Mouse (Mus musculus) hindbrain, embryonic 14.5 days (tissue): ENCODE measurements around the gene Lrmda. TPM values are rescaled to one million over a fixed set of nuclear protein-coding genes. Genes with fewer than 3 reads are reported as not detected.

Experiments
- ATAC-seq: fragments of 200-750 bp; cut with Nextera tagmentation; 2 replicates; pipeline ENCODE4 v1.8.0; 2017; ENCODE audit warnings: moderate number of reproducible peaks, mild to moderate bottlenecking, moderate TSS enrichment, moderate library complexity; ENCODE audit not compliant: low FRiP score
- DNase-seq: peaks from one replicate; pipeline ENCODE4 v3.0.0-alpha.2; 2015; ENCODE audit warnings: low spot score
- H3K27ac ChIP-seq: fragments of 300-500 bp; sonication (generic); 2 replicates; pipeline ENCODE4 v1.5.1; 2014; ENCODE audit warnings: mild to moderate bottlenecking, moderate library complexity
- H3K27me3 ChIP-seq: fragments of 300-500 bp; sonication (generic); 2 replicates; pipeline ENCODE4 v1.6.1; 2014; ENCODE audit warnings: mild to moderate bottlenecking, low read length, mixed read lengths; ENCODE audit not compliant: control insufficient read depth, insufficient read depth
- H3K36me3 ChIP-seq: fragments of 300-500 bp; sonication (generic); replicated peaks from 2 replicates; pipeline ENCODE4 v1.6.1; 2014; ENCODE audit not compliant: control insufficient read depth, insufficient read depth
- H3K4me1 ChIP-seq: fragments of 300-500 bp; sonication (generic); replicated peaks from 2 replicates; pipeline ENCODE4 v1.6.1; 2014; ENCODE audit warnings: antibody characterized with exemption, low read length, mixed read lengths; ENCODE audit not compliant: control insufficient read depth, insufficient read depth
- H3K4me2 ChIP-seq: fragments of 300-500 bp; sonication (generic); replicated peaks from 2 replicates; pipeline ENCODE4 v1.6.1; 2014; ENCODE audit warnings: mild to moderate bottlenecking, moderate library complexity
- H3K4me3 ChIP-seq: fragments of 300-500 bp; sonication (generic); replicated peaks from 2 replicates; pipeline ENCODE4 v1.5.1; 2014; ENCODE audit warnings: mild to moderate bottlenecking, low read length
- H3K9ac ChIP-seq: fragments of 300-500 bp; sonication (generic); 2 replicates; pipeline ENCODE4 v1.6.1; 2014
- H3K9me3 ChIP-seq: fragments of 300-500 bp; sonication (generic); 2 replicates; pipeline ENCODE4 v1.6.1; 2016; ENCODE audit warnings: low read length; ENCODE audit not compliant: control insufficient read depth
- WGBS: fragments of 180-500 bp; shearing (Covaris S2); extraction: QIAGEN DNeasy Blood & Tissue Kit; methylation state at CpG from one replicate; pipeline ENCODE4 v1.1.7; 2014; 5-methylcytosine and 5-hydroxymethylcytosine counted together
- polyA plus RNA-seq: library from polyadenylated mRNA; unstranded; fragments of >200 nt; fragmentation: Nextera tagmentation; extraction: Ambion mirVana; gene quantifications from 2 replicates; pipeline ENCODE4 v1.2.1, GENCODE M21; 2014

Gene Lrmda
- polyA plus RNA-seq, 1 experiment from 2014 or later, result 0.64 TPM

DNA sequence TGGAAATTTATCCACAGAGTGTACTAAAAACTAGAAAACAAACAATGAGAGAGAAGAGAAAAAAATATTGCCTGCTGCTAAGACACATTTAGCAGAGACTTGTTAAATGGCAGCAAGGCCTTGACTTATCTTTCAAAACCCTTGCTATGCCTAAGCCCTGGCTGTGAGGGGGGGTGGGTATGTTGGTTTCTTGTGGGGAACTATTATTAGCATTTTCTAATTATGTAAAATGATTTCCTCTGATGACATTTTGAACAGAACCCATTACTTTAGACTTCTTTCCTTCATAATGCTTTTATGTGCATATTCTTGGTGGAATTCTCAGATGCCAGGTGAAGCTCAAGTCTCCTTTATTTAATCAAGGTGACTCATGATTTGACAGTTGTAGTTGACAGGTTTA lies 824.5 kb downstream of the Lrmda start:
- ATAC-seq, result no peak
- Histone ChIP-seq H3K9ac (no peak overlapping the region), H3K4me3 (no peak overlapping the region), H3K27me3 (no peaks in the 10 kb centered on the region), H3K36me3 (no peaks in the 10 kb centered on the region), H3K4me2 (no peak overlapping the region), H3K9me3 (no peaks in the 10 kb centered on the region), H3K27ac (no peak overlapping the region), H3K4me1 (no peaks in the 10 kb centered on the region)
- DNase-seq, result no peak

DNA sequence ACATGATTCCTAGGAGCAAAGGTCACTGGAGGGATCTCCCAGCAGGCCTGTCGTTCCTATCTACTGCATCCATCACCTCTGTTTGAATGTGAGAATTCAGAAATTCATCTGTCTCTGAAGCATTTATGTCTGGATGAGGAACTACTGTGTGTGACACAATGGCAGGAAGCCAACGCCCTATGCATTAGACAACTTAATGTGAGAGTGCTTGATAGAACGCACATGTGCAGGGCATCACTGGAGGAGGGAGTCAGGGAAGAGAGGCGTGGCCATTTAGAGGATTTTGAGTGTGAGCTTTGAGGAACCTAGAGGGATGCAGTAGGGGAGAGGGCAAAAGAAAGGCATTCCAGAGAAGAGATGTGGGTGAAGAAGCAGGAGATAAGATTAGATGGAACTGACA lies 825.9 kb downstream of the Lrmda start:
- no peak overlapping the region for H3K4me3 ChIP-seq
- H3K27ac ChIP-seq, result no peak overlapping the region
- no peak for DNase-seq
- H3K4me1 ChIP-seq, result no peaks in the 10 kb centered on the region
- H3K36me3 ChIP-seq, result no peaks in the 10 kb centered on the region
- H3K9me3 ChIP-seq, result no peaks in the 10 kb centered on the region
- H3K27me3 ChIP-seq, result no peaks in the 10 kb centered on the region
- H3K9ac ChIP-seq, result no peak overlapping the region
- H3K4me2 ChIP-seq, result no peak overlapping the region
- 78% methylated on average over 4 of the region's 4 CpGs for WGBS
- no peak for ATAC-seq

DNA sequence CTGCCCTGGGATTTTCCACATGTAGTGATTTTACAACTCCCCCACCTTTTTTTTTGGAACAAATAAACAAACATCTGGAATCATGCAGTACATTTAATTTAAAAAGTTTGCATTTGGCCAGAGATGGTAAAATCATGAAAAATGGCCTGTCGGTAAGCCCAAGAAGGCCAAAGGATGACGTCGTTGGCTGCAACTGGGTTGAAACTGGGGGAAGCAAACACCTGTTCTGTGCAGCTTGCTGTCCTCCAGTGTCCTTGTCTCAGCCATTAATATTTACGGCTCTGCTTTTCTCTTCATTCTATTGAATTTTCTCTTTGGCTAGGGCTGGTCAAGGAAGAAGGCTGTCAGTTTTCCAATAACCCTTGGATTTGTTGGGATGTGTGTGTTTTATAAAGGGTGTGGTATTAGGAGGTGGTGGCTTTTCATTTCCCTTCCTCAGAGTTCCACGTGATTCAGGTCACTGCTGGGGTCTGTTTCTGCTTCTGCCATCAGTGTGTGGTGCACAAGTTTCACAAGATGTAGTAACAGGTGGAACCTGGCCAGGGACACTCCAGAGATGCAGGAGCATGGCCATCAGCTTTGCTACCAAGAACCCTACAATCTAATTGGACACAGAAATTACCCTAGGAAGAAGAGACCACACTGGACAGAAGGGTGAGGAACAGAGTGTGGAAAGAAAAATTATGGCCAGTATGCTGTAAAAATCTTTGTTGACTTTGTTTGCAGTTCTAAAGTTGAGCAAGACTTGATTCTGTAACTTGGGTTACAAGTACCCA lies 827.7 kb downstream of the Lrmda start:
- H3K27me3 ChIP-seq, result no peaks in the 10 kb centered on the region

DNA sequence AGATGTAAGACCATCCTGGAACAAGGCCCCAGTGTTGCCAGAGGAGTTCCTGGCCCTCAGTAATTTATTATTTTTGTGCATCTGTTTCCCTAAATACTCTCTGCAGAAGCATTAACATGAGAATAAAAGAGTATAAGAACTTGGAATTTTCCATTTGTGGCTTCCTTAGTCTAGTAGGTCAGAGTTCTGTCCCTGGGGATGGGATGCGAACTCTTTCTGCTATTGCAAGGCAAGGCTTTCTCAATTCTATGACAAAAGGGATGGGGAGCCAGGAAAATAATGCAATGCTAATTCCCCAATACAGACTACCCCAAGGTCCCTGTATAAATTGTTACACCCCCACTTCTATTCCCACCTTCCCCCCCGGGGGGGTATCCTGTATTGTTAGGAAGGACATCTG lies 829.6 kb downstream of the Lrmda start:
- DNase-seq (no peak), ATAC-seq (no peak)
- H3K27ac ChIP-seq, result no peak overlapping the region
- no peaks in the 10 kb centered on the region for H3K27me3 ChIP-seq
- no peak overlapping the region for H3K9ac ChIP-seq
- H3K4me1 ChIP-seq, result no peaks in the 10 kb centered on the region
- no peak overlapping the region for H3K4me3 ChIP-seq
- no peaks in the 10 kb centered on the region for H3K9me3 ChIP-seq
- WGBS, result 75% methylated on average over 2 of the region's 2 CpGs
- H3K4me2 ChIP-seq, result no peak overlapping the region
- H3K36me3 ChIP-seq, result no peaks in the 10 kb centered on the region

More for the DNA sequence above, 827.7 kb downstream of the Lrmda start:
- Histone ChIP-seq H3K4me2 (no peak overlapping the region), H3K9ac (no peak overlapping the region), H3K9me3 (no peaks in the 10 kb centered on the region), H3K27ac (no peak overlapping the region), H3K4me3 (no peak overlapping the region), H3K4me1 (no peaks in the 10 kb centered on the region), H3K36me3 (no peaks in the 10 kb centered on the region)
- WGBS, result 88% methylated on average over 5 of the region's 5 CpGs
- no peak for DNase-seq
- ATAC-seq, result no peak

DNA sequence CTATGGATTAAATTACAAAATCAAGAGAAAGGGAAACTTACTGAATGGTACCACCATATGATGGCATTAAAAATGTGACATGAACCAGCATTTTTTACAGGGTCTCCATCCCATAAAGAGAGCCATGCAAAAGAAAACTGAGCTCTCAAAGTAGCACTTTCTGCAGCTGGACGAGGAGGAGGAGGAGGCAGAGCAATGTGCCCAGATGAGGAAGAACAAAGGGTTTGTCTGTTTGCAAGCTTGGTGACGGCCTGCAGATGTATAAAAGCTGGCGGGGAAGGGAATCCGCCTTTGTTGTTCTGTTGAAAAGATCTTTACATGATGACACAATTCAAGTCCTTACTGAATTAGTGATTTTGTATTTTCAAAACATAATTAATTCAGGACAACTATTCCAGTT lies 841.1 kb downstream of the Lrmda start:
- no peaks in the 10 kb centered on the region for H3K9me3 ChIP-seq
- H3K36me3 ChIP-seq, result no peaks in the 10 kb centered on the region
- no peaks in the 10 kb centered on the region for H3K27me3 ChIP-seq
- 33% methylated on average over 4 of the region's 4 CpGs for WGBS
- ATAC-seq (no peak), DNase-seq (no peak)
- H3K4me1 ChIP-seq, result peaks cover 5% of the 10 kb centered on the region; the same call in 1 of the 2 replicates
- H3K4me3 ChIP-seq, result no peak overlapping the region
- no peak overlapping the region for H3K9ac ChIP-seq
- H3K4me2 ChIP-seq, result no peak overlapping the region
- H3K27ac ChIP-seq, result no peak overlapping the region

DNA sequence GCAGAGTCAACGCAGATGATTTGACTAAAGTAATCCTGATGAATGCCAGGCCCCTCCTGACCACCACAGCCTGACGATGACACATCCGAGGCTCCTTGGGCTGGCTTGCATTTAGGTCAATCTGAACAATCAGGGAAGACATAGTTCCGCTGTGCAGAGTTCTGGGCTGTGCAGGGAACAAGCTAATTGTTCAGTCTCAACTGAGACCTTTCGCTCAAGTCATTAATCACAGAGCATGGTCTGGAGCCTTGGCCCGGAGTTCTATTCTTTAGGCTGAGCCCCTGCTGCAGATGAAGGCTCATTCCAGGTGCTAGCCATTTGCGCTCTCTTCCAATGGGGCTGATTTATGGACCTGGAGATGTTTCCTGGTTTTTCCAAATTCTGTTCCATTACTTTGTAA lies 844.6 kb downstream of the Lrmda start:
- DNase-seq, result no peak
- H3K27me3 ChIP-seq, result no peaks in the 10 kb centered on the region
- H3K4me3 ChIP-seq, result no peak overlapping the region
- H3K27ac ChIP-seq, result no peak overlapping the region
- 54% methylated on average over 7 of the region's 7 CpGs for WGBS
- H3K4me1 ChIP-seq, result peaks cover 5% of the 10 kb centered on the region; the same call in 1 of the 2 replicates
- no peaks in the 10 kb centered on the region for H3K36me3 ChIP-seq
- no peak overlapping the region for H3K4me2 ChIP-seq
- no peaks in the 10 kb centered on the region for H3K9me3 ChIP-seq
- no peak for ATAC-seq
- H3K9ac ChIP-seq, result no peak overlapping the region

DNA sequence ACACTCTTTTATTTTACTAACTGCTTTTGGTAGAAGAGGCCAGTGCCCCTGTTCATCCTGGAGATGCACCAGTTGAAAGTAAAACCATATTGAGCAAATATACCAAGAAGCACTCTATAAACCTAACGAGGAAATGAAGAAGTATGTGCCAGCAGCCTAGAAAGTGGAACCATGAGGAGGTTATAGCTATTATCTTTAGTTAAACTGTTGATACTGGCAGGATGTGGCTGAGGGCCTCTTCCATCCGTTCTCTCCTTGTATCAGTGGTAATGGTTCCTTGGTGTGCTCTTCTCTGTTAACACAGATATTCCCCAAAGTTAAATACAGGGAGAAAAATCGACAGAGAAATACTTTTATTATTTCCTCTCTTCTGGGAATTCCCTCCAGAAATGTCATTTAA lies 855.1 kb downstream of the Lrmda start:
- Histone ChIP-seq H3K9me3 (no peaks in the 10 kb centered on the region), H3K4me1 (peaks cover 3% of the 10 kb centered on the region; the same call in 1 of the 2 replicates), H3K36me3 (no peaks in the 10 kb centered on the region), H3K27me3 (no peaks in the 10 kb centered on the region), H3K4me3 (no peak overlapping the region), H3K9ac (no peak overlapping the region), H3K27ac (no peak overlapping the region), H3K4me2 (no peak overlapping the region)
- no peak for DNase-seq
- WGBS, result 81% methylated on average over 3 of the region's 3 CpGs
- ATAC-seq, result no peak

DNA sequence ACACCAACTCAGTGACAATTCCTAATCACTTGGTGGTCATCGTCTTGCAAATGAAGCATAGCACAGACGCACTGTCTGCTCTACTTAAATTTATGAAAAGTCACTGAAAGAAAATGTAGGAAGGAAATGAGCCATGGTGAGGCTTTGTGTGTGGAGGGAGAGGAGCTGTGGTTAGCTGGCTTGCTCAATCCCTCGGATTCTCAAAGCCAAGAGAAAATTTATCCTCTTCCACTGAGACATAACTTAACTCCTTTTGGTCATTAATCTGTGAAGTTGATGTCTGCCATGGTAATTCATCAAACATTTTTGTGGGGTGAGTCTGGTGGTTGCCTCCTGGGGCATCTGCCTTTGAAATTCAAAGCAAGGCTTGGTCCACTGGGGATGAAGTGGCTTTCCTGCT lies 867.7 kb downstream of the Lrmda start:
- ATAC-seq (no peak), DNase-seq (no peak)
- H3K9me3 ChIP-seq, result no peaks in the 10 kb centered on the region
- no peak overlapping the region for H3K4me2 ChIP-seq
- H3K27ac ChIP-seq, result no peak overlapping the region
- H3K4me1 ChIP-seq, result no peaks in the 10 kb centered on the region
- H3K4me3 ChIP-seq, result no peak overlapping the region
- H3K36me3 ChIP-seq, result no peaks in the 10 kb centered on the region
- WGBS, result 54% methylated on average over 3 of the region's 3 CpGs
- H3K9ac ChIP-seq, result no peak overlapping the region
- H3K27me3 ChIP-seq, result no peaks in the 10 kb centered on the region

DNA sequence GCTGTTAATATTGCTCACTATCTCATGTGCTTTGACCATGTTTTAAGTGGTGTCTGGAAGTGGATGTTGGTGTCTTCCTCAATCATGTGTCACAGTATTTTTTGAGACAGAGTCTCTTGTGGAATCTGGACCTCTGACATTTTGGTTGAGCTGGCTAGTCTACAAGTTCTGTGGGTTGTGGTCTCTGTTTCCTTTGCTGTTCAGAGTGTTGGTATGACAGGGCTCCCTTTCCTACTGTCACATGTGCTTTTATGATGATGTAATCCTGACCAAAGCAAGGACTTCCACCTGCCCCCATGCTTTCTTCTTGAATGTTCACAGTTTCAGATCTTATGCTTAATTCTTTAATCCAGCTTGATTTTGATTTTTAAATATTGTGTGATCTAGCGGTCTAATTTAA lies 879.8 kb downstream of the Lrmda start:
- Histone ChIP-seq H3K4me2 (no peak overlapping the region), H3K4me3 (no peak overlapping the region), H3K36me3 (no peaks in the 10 kb centered on the region), H3K27ac (no peak overlapping the region), H3K9me3 (no peaks in the 10 kb centered on the region), H3K27me3 (no peaks in the 10 kb centered on the region), H3K4me1 (no peaks in the 10 kb centered on the region), H3K9ac (no peak overlapping the region)
- 98% methylated on average over 1 of the region's 1 CpGs for WGBS
- ATAC-seq, result no peak
- DNase-seq, result no peak

DNA sequence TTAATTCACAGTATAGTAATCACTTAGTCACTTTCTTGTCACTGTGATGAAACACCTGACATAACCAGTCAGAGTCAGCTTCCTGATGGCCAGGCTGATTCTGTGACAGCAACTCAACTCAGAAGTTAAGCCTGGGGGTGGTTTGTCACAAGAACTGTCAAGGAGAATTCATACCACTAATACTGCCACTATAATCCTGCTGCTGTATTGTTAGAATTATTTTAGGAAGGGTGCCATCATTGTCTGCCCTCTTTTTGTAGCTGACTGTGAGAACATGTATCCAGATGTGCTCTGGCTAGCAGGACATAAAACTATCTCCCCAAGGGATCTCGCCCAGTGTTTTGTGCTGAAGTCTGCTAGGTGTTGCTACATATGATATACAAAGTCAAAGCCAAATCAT lies 882.6 kb downstream of the Lrmda start:
- H3K4me3 ChIP-seq, result no peak overlapping the region
- no peaks in the 10 kb centered on the region for H3K9me3 ChIP-seq
- no peaks in the 10 kb centered on the region for H3K36me3 ChIP-seq
- whole genome bisulfite sequencing, result 86% methylated on average over 1 of the region's 1 CpGs
- H3K4me2 ChIP-seq, result no peak overlapping the region
- no peak for ATAC-seq
- H3K4me1 ChIP-seq, result peaks cover 10% of the 10 kb centered on the region
- DNase-seq, result no peak
- no peaks in the 10 kb centered on the region for H3K27me3 ChIP-seq
- no peak overlapping the region for H3K9ac ChIP-seq
- H3K27ac ChIP-seq, result no peak overlapping the region
